Mouse (Mus musculus) embryonic facial prominence, embryonic 15.5 days (tissue): Measurements from ENCODE around the gene Olfr1385. TPM values are rescaled to one million over a fixed set of nuclear protein-coding genes. Genes with fewer than 3 reads are reported as not detected.
A peak's percentile ranks its signal among the peaks of the same experiment; 100 is the strongest.
"Not testable (repeated sequence)": the region's sequence is repeated elsewhere in the genome, so short reads cannot be mapped to it uniquely, and the experiment has no call there.

Experiments used
- ATAC-seq: fragments of 200-750 bp; cut with Nextera tagmentation; 2 replicates; pipeline ENCODE4 v1.8.0; 2017; ENCODE audit warnings: low read depth, moderate TSS enrichment; ENCODE audit not compliant: insufficient number of reproducible peaks, low FRiP score, low TSS enrichment
- H3K27ac ChIP-seq: fragments of 300-500 bp; sonication (generic); replicated peaks from 2 replicates; pipeline ENCODE4 v1.5.1; 2015; ENCODE audit warnings: mild to moderate bottlenecking, inconsistent platforms
- H3K27me3 ChIP-seq: fragments of 300-500 bp; sonication (generic); 2 replicates; pipeline ENCODE4 v1.6.1; 2015; ENCODE audit warnings: inconsistent platforms
- H3K36me3 ChIP-seq: fragments of 300-500 bp; sonication (generic); 2 replicates; pipeline ENCODE4 v1.6.1; 2015; ENCODE audit warnings: mild to moderate bottlenecking, inconsistent platforms
- H3K4me1 ChIP-seq: fragments of 300-500 bp; sonication (generic); 2 replicates; pipeline ENCODE4 v1.6.1; 2015; ENCODE audit warnings: inconsistent platforms
- H3K4me2 ChIP-seq: fragments of 300-500 bp; sonication (generic); replicated peaks from 2 replicates; pipeline ENCODE4 v1.6.1; 2015; ENCODE audit warnings: mild to moderate bottlenecking, inconsistent platforms
- H3K4me3 ChIP-seq: fragments of 300-500 bp; sonication (generic); replicated peaks from 2 replicates; pipeline ENCODE4 v1.5.1; 2015; ENCODE audit warnings: mild to moderate bottlenecking, inconsistent platforms
- H3K9ac ChIP-seq: fragments of 300-500 bp; sonication (generic); 2 replicates; pipeline ENCODE4 v1.6.1; 2015; ENCODE audit warnings: inconsistent platforms
- H3K9me3 ChIP-seq: fragments of 300-500 bp; sonication (generic); replicated peaks from 2 replicates; pipeline ENCODE4 v1.6.1; 2016; ENCODE audit warnings: inconsistent platforms
- WGBS: fragments of 180-500 bp; shearing (Covaris S2); methylation state at CpG from one replicate; pipeline ENCODE4 v1.1.7; 2015; 5-methylcytosine and 5-hydroxymethylcytosine counted together
- polyA plus RNA-seq: library from polyadenylated mRNA; unstranded; fragments of >200 nt; fragmentation: Nextera tagmentation; extraction: Ambion mirVana; gene quantifications from 2 replicates; pipeline ENCODE4 v1.2.1, GENCODE M21; 2015

Gene Olfr1385
- polyA plus RNA-seq = not detected in 2 replicates

DNA sequence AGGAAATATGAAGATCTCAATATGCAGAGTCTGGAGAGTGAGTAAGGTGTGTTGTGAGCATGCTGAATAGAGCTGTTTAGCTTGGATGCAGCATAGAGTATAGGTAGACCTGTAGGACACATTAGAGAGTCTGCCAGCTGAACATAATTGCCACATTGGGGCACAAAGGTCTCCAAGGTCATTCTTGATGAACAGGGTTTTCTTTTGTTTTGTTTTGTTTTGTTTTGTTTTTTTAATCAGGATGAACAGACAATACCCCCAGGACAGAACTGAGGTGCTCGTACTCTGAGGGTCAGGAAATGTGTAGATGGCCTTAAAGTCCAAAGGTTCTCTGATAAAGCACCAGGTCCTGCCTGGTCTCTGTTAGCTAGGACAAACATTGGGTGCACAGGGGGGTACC, at the start of gene Olfr1385:
Gene Olfr1385 (plus strand): TSS at position 301 of the 400 bp plus-strand sequence.
- not testable (repeated sequence) for H3K27me3 ChIP-seq, ATAC-seq, H3K4me2 ChIP-seq, H3K27ac ChIP-seq, H3K36me3 ChIP-seq, H3K4me3 ChIP-seq, H3K4me1 ChIP-seq, H3K9me3 ChIP-seq, H3K9ac ChIP-seq
- WGBS = 55% methylated on average over 1 of the region's 1 CpGs

DNA sequence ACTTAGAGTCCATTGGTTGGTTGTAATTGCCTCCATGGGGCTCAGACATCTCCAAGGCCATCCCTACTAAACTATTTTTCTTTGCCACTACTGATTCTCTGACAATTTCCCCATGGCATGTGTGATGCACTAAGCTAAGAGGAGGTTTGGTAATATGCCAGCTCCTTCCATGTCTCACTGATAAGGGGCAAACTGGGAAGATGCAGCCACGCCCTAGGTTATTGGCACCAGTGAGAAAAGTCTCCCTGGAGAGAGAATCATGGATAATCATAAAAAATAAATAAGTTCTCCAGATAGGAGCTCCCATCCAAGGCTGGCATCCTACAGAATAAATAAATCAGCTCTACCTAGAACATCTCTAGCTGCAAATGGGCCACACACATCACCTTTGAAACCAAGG, 33.8 kb upstream of the Olfr1385 start, which contains the start of gene Olfr1387:
Gene Olfr1387 (plus strand): TSS at position 301 of the 400 bp plus-strand sequence.
- H3K27me3 ChIP-seq = no peaks in the 10 kb centered on the region
- H3K4me3 ChIP-seq = no peak within 1 kb of the TSS
- no peaks in the 10 kb centered on the region for H3K4me1 ChIP-seq
- H3K4me2 ChIP-seq = no peak within 1 kb of the TSS
- no peaks in the 10 kb centered on the region for H3K9me3 ChIP-seq
- WGBS = 70% methylated on average over 1 of the region's 1 CpGs
- H3K9ac ChIP-seq = no peak within 1 kb of the TSS
- no peak for ATAC-seq
- no peak within 1 kb of the TSS for H3K27ac ChIP-seq
- H3K36me3 ChIP-seq = no peaks in the 10 kb centered on the region

DNA sequence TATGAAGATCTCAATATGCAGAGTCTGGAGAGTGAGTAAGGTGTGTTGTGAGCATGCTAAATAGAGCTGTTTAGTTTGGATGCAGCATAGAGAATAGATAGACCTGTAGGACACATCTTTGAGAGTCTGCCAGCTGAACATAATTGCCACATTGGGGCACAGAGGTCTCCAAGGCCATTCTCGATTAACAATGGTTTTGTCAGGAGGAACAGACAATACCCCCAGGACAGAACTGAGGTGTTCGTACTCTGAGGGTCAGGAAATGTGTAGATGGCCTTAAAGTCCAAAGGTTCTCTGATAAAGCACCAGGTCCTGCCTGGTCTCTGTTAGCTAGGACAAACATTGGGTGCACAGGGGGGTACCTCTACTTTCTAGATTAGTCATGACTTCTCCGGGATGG, 24.1 kb upstream of the Olfr1385 start, which contains the start of gene Olfr1386:
Gene Olfr1386 (plus strand): TSS at position 301 of the 400 bp plus-strand sequence.
- 81% methylated on average over 3 of the region's 3 CpGs for WGBS
- not testable (repeated sequence) for H3K27me3 ChIP-seq, H3K36me3 ChIP-seq, H3K4me2 ChIP-seq, H3K27ac ChIP-seq, ATAC-seq, H3K9ac ChIP-seq, H3K4me3 ChIP-seq, H3K9me3 ChIP-seq, H3K4me1 ChIP-seq

DNA sequence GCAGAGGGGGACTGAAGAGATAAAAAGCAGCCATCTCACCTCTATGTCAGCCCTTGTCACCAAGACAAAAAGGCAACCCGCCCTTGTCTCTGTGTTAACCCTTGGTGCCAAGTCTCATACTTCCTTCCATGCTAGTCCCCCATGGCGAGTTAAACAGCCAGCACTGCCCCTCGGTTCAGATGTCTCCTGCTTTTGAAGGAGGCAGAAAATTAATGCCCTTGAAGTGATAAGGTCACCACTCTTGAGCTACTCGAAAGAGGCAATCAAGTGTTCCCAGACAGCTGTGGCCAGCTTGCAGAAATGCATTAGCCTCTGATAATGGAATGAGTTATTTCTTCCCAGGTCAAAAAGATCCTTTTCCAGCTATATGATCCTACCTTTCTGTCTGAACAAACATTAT, 2.9 kb upstream of the Olfr1385 start:
- no peak for ATAC-seq
- 51% methylated on average over 4 of the region's 4 CpGs for WGBS
- Histone ChIP-seq H3K4me3 (no peak overlapping the region), H3K4me2 (no peak overlapping the region), H3K27me3 (no peaks in the 10 kb centered on the region), H3K4me1 (no peaks in the 10 kb centered on the region), H3K9ac (no peak overlapping the region), H3K36me3 (no peaks in the 10 kb centered on the region), H3K9me3 (no peaks in the 10 kb centered on the region), H3K27ac (no peak overlapping the region)

DNA sequence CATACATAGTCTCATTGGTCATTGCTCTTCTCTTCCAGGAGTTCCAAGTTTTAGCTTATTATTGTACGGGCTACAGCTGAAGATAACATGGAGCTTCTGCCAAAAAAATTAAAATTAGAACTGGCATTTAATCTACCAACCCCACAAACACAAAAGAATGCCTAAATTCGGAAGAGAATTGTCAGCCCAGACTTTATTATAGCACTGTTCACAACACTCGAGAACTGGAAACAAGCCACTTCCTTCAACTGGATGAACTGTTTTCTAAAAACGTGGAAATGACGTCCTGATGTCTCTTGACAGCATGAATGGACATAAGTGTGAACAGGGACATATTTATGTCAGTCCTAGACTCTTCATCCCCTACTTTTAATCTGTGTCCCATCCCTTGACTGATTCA, 29.2 kb downstream of the Olfr1385 start:
- Histone ChIP-seq H3K27me3 (no peaks in the 10 kb centered on the region), H3K27ac (no peak overlapping the region), H3K4me1 (no peaks in the 10 kb centered on the region), H3K9me3 (no peaks in the 10 kb centered on the region), H3K9ac (no peak overlapping the region), H3K4me3 (no peak overlapping the region), H3K36me3 (no peaks in the 10 kb centered on the region), H3K4me2 (no peak overlapping the region)
- ATAC-seq = no peak
- WGBS = 67% methylated on average over 5 of the region's 5 CpGs

DNA sequence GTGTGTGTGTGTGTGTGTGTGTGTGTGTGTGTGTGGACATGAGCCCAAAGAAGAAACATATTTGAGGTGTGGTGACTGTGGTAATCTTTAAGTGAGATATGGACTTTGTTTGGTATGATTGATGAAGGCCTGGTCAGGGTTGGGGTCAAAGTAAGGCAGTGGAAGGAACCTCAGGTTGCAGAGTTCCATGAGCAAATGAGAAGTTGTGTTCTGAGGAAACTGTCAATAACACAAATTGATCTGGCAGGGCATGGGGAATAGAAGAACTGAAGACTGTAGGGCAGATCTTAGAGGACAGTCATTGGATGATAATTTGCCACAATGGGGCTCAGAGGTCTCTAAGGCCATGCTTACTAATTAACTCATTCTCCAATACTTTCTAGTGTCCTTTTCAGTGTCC, 30.5 kb downstream of the Olfr1385 start, which contains the start of gene Olfr1383:
Gene Olfr1383 (plus strand): TSS at position 301 of the 400 bp plus-strand sequence.
- Histone ChIP-seq H3K4me3 (no peak within 1 kb of the TSS), H3K27me3 (no peaks in the 10 kb centered on the region), H3K36me3 (no peaks in the 10 kb centered on the region), H3K27ac (no peak within 1 kb of the TSS), H3K9ac (no peak within 1 kb of the TSS), H3K4me1 (no peaks in the 10 kb centered on the region), H3K9me3 (no peaks in the 10 kb centered on the region), H3K4me2 (no peak within 1 kb of the TSS)
- no peak for ATAC-seq

DNA sequence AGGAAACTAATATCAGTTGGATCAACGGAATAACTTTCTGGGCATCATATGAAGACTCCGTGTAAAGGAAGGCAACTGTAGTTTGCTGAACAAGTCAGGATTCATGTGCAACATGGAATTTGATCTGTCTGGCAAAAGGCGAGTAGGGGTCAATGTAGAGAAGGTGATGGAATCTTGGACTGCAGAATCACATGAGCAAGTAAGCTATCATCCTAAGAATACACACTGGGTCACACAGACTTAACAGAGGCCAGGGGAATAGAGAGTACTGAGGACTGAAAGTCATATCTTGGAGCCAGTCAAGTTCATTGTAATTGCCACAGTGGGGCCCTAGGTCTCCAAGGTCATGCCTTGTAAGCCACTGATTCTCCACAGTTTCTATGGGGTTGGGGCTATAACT, 39.1 kb downstream of the Olfr1385 start, which contains the start of gene Olfr1382:
Gene Olfr1382 (plus strand): TSS at position 301 of the 400 bp plus-strand sequence.
- Histone ChIP-seq H3K27me3 (no peaks in the 10 kb centered on the region), H3K36me3 (no peaks in the 10 kb centered on the region), H3K9ac (no peak within 1 kb of the TSS), H3K4me3 (no peak within 1 kb of the TSS), H3K4me2 (no peak within 1 kb of the TSS), H3K9me3 (no peaks in the 10 kb centered on the region), H3K27ac (no peak within 1 kb of the TSS), H3K4me1 (no peaks in the 10 kb centered on the region)
- no peak for ATAC-seq
- WGBS = 66% methylated on average over 3 of the region's 3 CpGs

DNA sequence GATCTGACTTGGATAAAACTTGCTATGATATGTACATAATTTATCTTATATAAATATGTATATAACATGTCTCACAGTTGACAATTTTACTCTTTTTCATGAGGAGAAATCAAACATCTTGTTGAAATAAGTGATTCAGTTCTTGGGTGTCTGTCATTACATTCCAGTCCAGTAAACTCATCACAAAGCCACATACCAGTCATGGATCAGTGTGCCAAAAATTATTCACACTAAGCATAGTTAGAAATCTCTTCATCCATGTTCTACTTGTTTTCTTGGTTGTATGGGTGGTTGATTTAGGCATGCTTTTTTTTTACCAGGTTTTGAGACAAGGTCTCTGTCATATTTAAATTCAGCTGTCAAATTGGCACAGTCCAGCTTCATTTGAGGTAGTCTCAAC, 43.9 kb downstream of the Olfr1385 start:
- no peak for ATAC-seq

DNA sequence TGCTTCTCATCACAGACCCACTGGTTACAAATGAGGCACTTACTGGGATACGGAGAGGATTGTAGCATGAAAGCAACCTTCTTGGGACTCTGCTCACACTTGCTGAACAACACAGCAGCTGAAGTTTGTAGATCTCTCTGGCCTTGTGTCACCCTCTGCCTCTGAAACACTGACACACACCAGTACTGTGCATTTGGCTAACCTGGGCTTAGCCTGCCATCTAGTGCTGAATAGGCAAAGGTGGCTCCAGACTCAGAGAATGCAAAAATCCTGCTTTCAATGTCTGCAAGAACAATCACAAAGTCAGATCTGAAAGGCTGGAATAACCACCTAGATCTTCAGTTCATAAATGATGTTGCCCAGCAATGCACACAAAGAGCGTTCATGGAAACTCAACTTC, 47.8 kb downstream of the Olfr1385 start:
- not testable (repeated sequence) for H3K9me3 ChIP-seq
- 87% methylated on average over 2 of the region's 2 CpGs for WGBS

More for the DNA sequence above, 43.9 kb downstream of the Olfr1385 start:
- Histone ChIP-seq H3K9ac (no peak overlapping the region), H3K4me3 (no peak overlapping the region), H3K27me3 (no peaks in the 10 kb centered on the region), H3K4me2 (no peak overlapping the region), H3K36me3 (no peaks in the 10 kb centered on the region), H3K27ac (no peak overlapping the region), H3K4me1 (no peaks in the 10 kb centered on the region), H3K9me3 (no peaks in the 10 kb centered on the region)

DNA sequence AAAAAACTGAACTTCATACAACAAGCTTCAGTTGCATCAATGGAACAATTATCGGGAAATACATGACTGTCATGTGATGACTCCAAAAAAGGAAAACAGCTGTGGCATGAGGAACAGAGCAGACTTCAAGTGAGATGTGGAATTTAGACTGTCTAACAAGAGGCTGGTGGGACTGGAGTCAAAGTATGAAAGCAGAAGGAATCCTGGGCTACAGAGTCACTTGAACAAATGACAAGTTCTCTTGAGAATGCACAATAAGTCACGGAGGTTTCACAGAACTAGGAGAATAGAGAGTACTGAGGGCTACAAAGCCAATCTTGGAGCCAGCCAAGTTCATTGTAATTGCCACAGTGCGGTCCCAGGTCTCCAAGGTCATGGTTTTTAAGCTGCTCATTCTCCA, 54.3 kb downstream of the Olfr1385 start, which contains the start of gene Olfr1381:
Gene Olfr1381 (plus strand): TSS at position 301 of the 400 bp plus-strand sequence.
- not testable (repeated sequence) for H3K4me2 ChIP-seq, H3K4me1 ChIP-seq, H3K9me3 ChIP-seq, H3K36me3 ChIP-seq, H3K27ac ChIP-seq, H3K4me3 ChIP-seq, H3K9ac ChIP-seq, ATAC-seq, H3K27me3 ChIP-seq
- WGBS = 69% methylated on average over 3 of the region's 3 CpGs

More for the DNA sequence above, 47.8 kb downstream of the Olfr1385 start:
- not testable (repeated sequence) for H3K4me1 ChIP-seq, H3K27ac ChIP-seq, H3K9ac ChIP-seq, H3K36me3 ChIP-seq, H3K27me3 ChIP-seq, H3K4me3 ChIP-seq, H3K4me2 ChIP-seq
- peak; percentile 47; the same call in 1 of the 2 replicates for ATAC-seq
